Comparison of ENCODE assay signal across 27 mouse cellular contexts in genomic region chr4:47231322-47231721, GRCm38 (mm10). TPM values are rescaled to one million over a fixed set of nuclear protein-coding genes. Genes with fewer than 3 reads are reported as not detected.
DNase-seq lines count a peak whose midpoint lies in the region; ATAC-seq and TF ChIP-seq lines count a peak whose summit lies in the region.
"Had no signal": no experiment of that assay in that cellular context is flagged by ENCODE, and none has a peak within 500 bp of the region (broad histone marks: within the 10 kb centered on the region; RNA-seq: fewer than 3 reads in every experiment).

No protein-coding gene starts in this region.

- ATAC-seq in heart, postnatal 0 days (ENCODE audit: insufficient read depth, low read depth), result no peak
- ATAC-seq in Patski, result peak; percentile 45
- no peak for ATAC-seq in megakaryocyte, adult 5-6 weeks (ENCODE audit: poor library complexity, severe bottlenecking)
- ATAC-seq: forebrain, embryonic 14.5 days; midbrain, embryonic 16.5 days had no signal

- DNase-seq in adrenal gland, adult 8-10 months, result peak; percentile 52
- DNase-seq in adrenal gland, postnatal 25 days, result no peak
- no peak for DNase-seq in heart, postnatal 0 days (ENCODE audit: low spot score)
- no peak for DNase-seq in heart, postnatal 14 days
- DNase-seq in 3T3-L1 (ENCODE audit: low read depth, low spot score) (peak; percentile 64), Patski (ENCODE audit: low read depth, low spot score) (peak; percentile 50)
- no peak for DNase-seq in embryo, embryonic 11 days
- DNase-seq: B cell, adult 2 months; cerebellum, adult 9-10 months; gastrocnemius, postnatal 10 days; heart, adult 18-20 months; heart, postnatal 36 days; kidney, adult 11 months; layer of hippocampus, adult 9-11 months; lung, postnatal 4 days; retina, postnatal 1 day; thymus, postnatal 25 days had no signal

- in situ Hi-C loops in Patski (cut with MboI; ENCODE audit: low pct_unique_long_range_greater_than_20kb), result no loop called here

- intact Hi-C loops in heart, postnatal 14 days (cut with DNase I), result no loop called here

- H3K27ac ChIP-seq in heart, postnatal 0 days (ENCODE audit: low read depth), result peak overlapping the region; percentile 27; the same call in 1 of the 2 replicates
- H3K27ac ChIP-seq: hindbrain, embryonic 13.5 days; liver, embryonic 14.5 days; neural tube, embryonic 13.5 days had no signal

- H3K4me1 ChIP-seq in heart, postnatal 0 days (ENCODE audit: control insufficient read depth, insufficient read depth), result peaks cover 20% of the 10 kb centered on the region

- no peak overlapping the region for H3K4me3 ChIP-seq in heart, postnatal 0 days (ENCODE audit: low read depth, low read length)
- H3K4me3 ChIP-seq: embryonic facial prominence, embryonic 15.5 days; hindbrain, embryonic 13.5 days; limb, embryonic 15.5 days; myocyte; neural tube, embryonic 13.5 days had no signal

- POLR2A ChIA-PET in Patski (lab: Charles Lee), result no interaction called here

- TF ChIP-seq EP300 in heart, postnatal 0 days (IDR thresholded peaks at IDR 0.05; ENCODE audit: low read depth), result no peak

- H3K4me2 ChIP-seq in heart, postnatal 0 days (ENCODE audit: low read depth, low read length), result no peak overlapping the region
- H3K4me2 ChIP-seq: embryonic facial prominence, embryonic 15.5 days; hindbrain, embryonic 13.5 days; limb, embryonic 15.5 days; neural tube, embryonic 13.5 days had no signal

- no peaks in the 10 kb centered on the region for H3K9me3 ChIP-seq in heart, postnatal 0 days (replicated peaks; ENCODE audit: control insufficient read depth, low read length)
- H3K9me3 ChIP-seq: embryonic facial prominence, embryonic 15.5 days; hindbrain, embryonic 13.5 days; limb, embryonic 15.5 days; neural tube, embryonic 13.5 days had no signal

- CTCF ChIA-PET in Patski (lab: Charles Lee), result interaction anchor here (1.4 to 1.5 kb wide), 2 partner anchors 8 to 16 kb away, joined by 3 to 4 read pairs; no protein-coding TSS in a partner anchor

- H3K27me3 ChIP-seq in heart, postnatal 0 days (ENCODE audit: control insufficient read depth, insufficient read depth, low read length), result no peaks in the 10 kb centered on the region
- no peaks in the 10 kb centered on the region for H3K27me3 ChIP-seq in Patski
- H3K27me3 ChIP-seq: embryonic facial prominence, embryonic 15.5 days; hindbrain, embryonic 13.5 days; limb, embryonic 15.5 days; neural tube, embryonic 13.5 days had no signal

- no peak for TF ChIP-seq CTCF in heart, postnatal 0 days (IDR thresholded peaks at IDR 0.05; ENCODE audit: low read depth)
- TF ChIP-seq CTCF in Patski (IDR thresholded peaks at IDR 0.05), result no peak

- no peak overlapping the region for H3K9ac ChIP-seq in heart, postnatal 0 days (replicated peaks; ENCODE audit: low read depth, low read length)
- H3K9ac ChIP-seq: embryonic facial prominence, embryonic 15.5 days; hindbrain, embryonic 13.5 days; limb, embryonic 15.5 days; liver, embryonic 14.5 days; neural tube, embryonic 13.5 days had no signal

- no peaks in the 10 kb centered on the region for H3K36me3 ChIP-seq in heart, postnatal 0 days (replicated peaks; ENCODE audit: control insufficient read depth, insufficient read depth, low read length)
- H3K36me3 ChIP-seq: embryonic facial prominence, embryonic 15.5 days; G1E; hindbrain, embryonic 13.5 days; limb, embryonic 15.5 days; neural tube, embryonic 13.5 days had no signal

- 65% methylated on average over 6 of the region's 6 CpGs for WGBS in heart, postnatal 0 days

RNA-seq across cellular contexts. Expression of gene Col15a1, which starts 23.4 kb away (rescaled TPM):
- 10 to 100 TPM in 3 of 4 experiments, 1 to 10 TPM in 1; 8.0 to 93.5 (median 30.0) TPM for total RNA-seq in adrenal gland, adult 8-10 months (2022)
- total RNA-seq in adrenal gland, postnatal 25 days (2021), result 36.1 and 38.6 TPM in 2 replicates
- total RNA-seq in heart, postnatal 0 days (2014; rRNA removed; ENCODE audit: low replicate concordance), result 37.6 and 40.7 TPM in 2 replicates
- 19.9 and 20.1 TPM in 2 replicates for polyA plus RNA-seq in heart, postnatal 0 days (2015; fragmentation: Nextera tagmentation; extraction: Ambion mirVana)
- 100 to 1,000 TPM; 237 to 250 TPM for total RNA-seq in heart, postnatal 14 days (2021)
- polyA plus RNA-seq in Patski (2021), result 0.09 TPM
- total RNA-seq in megakaryocyte, adult 5-6 weeks (2015), result not detected in 2 replicates
- 0.04 TPM in 1 of 2 replicates, not detected in the other for total RNA-seq in megakaryocyte, adult 5-6 weeks (2017)
- polyA plus RNA-seq: G1E had no signal

Comparison
In these comparisons a context has a peak if more than half of its experiments do, and no peak if none do; other contexts are left out.
1. DNase-seq: peak in adrenal gland, adult 8-10 months (single experiment), 3T3-L1 (single experiment) and Patski (single experiment); none in adrenal gland, postnatal 25 days (single experiment), heart, postnatal 0 days (single experiment), heart, postnatal 14 days (0 of 2) and embryo, embryonic 11 days (single experiment).
2. RNA of gene Col15a1, which starts 23.4 kb away (total RNA-seq): 237 to 250 TPM in heart, postnatal 14 days, 8.0 to 93.5 TPM in adrenal gland, adult 8-10 months, 37.6 to 40.7 TPM in heart, postnatal 0 days and 36.1 to 38.6 TPM in adrenal gland, postnatal 25 days; 0.04 TPM in megakaryocyte, adult 5-6 weeks; every median in the first group is over 4 times any median in the second.